Mouse (Mus musculus): ENCODE measurements around the gene Ccnd2.

The Ccnd2 gene

DNA sequence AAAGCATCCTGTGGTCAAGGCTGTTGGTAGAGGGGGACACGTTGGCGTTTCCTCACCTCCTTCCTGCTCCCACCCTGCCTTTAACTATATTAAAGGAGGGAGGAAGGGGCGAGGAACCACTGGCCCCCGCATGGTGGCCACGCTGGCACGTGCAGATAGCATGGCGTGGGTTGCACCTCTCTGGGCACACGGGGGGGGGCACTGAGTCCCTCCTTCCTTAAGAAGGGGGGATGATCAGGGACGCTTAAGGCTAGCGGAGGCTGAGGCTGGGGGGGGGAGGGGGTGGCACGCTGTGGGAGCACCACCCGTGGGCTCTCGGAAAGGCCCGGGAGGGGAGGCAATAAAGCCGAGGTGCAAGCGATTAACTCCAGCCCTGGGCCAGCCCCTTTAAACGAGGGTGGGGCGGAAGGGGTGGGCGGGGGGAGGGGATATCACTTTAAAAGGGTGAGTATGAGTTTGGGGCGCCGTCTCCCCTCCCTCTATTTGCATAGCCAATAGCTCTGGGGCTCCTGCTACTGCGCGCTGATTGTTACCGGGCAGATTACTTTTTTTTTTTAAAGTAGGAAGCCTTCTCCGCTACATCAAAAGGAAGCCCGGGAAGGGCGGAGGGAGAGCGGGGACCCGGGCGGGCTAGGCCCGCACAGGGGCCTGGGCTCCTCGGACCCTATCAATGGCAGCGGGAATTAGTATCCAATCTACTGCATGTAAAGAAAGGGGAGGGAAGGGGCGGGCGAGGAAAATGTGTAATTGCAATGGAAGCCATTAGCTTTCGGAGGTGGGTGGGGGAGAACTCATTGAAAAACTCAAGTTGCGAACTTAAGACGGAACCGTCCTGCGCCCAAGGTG lies at the start of gene Ccnd2:
Gene Ccnd2 (minus strand): TSS at position 88 of the 846 bp plus-strand sequence.
- no peak for DNase-seq

DNA sequence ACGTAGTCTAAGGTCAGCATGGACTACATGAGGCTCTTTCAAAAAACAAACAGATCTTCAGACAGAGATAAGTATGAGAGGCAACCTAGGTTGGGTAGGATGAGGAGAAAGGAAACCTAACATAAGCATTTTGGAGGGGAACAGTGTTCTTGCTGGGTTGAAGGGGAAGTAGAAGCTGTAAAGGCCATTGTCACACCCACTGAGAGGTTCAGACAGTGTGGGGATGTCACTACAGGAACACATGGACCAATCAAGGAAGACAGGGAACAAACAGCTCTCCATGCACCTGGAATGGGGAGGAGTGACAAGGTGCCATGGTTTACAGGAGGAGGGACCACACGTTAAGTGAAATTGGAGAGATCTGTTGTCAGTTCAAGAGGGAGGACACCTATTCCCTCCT lies 45.0 kb upstream of the Ccnd2 start:
- no peak for DNase-seq

DNA sequence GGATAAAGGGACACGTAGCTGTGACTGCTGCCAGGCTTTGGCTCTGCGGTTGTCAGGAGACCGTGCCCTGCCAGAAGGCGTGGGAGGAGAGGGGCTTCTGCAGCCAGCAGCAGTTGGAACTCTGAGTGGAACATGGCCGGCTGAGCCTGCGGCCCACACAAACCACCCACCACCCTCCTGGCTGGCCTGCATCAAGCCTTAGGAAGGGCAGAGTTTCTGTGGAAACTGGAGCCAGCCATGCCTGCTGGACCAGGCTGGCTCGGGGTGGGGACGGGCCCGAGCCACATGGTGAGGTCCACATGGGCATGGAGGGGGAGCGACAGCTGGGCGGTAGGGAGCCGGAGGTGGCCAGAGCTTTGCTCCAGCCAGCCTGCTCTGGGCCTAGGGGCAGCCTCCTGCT lies 29.3 kb upstream of the Ccnd2 start:
- no peak for DNase-seq

DNA sequence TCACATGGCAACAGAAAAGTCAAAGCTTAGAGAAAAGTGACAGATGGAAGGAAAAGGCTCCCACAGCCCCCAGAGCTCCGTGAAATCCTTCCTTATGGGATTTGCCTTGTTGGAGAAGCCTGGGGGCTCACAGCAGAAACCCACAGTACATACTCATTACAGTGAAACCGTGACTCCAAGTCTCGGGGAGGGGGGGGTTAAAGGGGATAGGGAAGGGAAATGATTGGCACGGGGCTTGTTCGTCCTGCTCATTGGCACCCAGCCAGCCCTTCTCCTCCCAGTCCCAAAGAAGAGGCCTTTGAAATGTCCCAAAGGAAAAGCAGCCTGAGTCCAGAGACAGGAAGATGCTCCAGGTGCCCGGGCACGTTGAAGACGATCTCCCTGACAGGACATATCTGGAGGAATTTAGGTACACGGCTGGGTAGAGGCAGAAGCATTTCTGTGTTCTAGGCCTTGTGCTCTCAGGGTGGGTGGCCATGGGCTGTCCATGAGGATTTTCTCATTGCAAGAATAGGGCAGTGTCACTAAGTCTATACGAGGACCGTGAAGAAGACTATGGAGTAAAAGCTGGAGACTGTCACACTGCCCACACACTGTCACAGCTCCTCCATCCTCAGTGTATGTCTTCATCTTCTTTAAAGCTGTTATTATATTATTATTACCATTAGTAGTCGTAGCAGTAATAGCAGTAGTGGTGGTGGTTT lies 27.2 kb upstream of the Ccnd2 start:
- no peak for DNase-seq

DNA sequence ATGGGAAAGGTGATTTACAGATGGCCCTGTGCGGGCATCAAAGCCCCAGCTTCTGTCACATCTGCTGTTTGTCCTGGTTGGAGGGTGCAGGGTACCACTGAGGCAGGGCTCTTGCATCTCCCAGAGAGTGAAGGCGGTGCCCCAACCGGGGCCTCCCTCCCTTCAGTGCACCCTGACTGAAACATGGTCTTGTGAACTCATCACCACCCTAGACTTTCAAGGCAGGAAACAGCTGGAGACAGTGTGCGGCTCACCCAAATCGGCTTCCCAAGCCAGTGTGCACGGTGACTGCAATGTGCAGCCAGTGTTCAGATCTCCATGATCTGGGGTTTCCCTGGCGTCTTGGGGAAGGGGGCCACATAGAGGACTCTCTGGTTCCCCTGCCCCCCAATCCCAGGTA lies 26.0 kb upstream of the Ccnd2 start:
- no peak for DNase-seq

GRCm38 (mm10) chr6:127177441-127177840 lies 25.4 kb upstream of the Ccnd2 start:
- DNase-seq = no peak

DNA sequence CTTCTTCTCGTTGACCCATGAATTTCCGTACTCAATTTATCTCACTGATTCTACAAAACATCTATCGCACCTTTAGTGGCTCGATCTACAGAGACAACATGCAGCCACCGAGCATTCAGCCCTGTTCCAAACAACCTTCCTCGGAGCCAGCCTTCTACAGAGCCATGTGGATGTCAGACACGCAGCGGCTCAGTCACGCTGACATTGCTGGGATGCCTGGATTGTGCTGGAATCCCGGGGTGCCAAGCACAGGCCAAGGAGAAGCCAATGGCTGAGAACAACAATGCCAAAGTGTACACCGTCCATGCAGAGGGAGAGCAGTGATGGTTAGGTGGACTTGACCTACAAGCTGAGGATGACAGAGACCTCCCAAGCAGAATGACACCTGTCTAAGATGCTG lies 20.5 kb upstream of the Ccnd2 start:
- DNase-seq = no peak

DNA sequence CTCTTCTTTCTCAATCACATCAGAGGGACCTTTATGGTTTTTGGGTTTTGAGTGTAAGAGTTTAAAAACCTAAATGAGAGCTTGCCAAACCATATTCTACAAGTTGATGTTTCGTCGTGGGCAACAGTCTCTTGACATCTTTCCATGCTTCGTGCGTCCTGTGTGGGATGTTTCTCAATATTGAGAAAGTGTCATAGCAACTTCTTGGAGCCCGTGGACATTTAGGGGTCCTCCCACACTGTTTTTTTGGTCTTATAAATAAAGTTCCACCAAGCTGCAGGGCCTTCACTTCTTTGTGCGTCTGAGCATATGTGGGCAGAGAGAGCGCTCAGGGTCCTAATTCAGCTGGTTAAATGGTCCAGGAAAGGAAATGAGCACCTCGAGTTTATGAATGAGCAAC lies 18.7 kb upstream of the Ccnd2 start:
- no peak for DNase-seq

DNA sequence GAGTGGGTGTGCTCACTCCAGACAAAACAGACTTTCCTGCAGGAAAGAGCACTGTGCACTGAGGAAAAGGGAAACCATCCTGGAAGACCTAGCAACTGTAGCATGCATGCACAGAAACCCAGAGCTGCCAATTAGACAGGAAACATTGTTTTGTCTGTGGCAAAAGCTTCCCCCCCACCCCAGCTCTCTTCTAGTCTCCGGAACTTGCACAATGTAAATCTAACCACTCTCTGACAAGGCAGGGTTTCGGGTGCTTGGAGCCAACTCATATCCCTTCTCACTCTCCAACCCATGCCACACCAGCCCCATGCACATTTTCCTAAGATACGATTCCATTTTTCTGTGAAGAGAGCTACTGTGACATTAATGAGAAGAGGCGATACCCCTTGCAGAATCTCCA lies 13.7 kb upstream of the Ccnd2 start:
- DNase-seq = no peak

DNA sequence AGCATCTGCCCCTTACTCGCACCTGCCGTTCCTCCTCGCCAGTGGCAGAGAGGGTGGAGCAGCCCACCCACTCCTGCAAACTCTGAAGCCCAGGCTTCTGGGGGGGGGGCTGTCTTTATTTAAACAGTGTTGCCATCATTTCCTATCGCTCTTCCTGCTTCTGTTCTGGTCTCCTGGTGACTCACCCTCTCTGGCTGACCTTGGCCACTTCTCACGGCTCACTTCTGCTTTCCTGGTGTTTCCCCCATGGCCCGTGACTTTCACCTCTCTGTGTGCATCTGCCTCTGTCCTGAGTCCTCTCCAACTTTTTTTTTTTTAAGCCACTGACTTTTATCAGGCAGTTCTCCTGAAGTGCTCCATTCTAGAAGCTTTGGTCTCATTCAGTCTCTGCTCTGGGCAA lies 10.8 kb upstream of the Ccnd2 start:
- no peak for DNase-seq

- no peak for DNase-seq
These were observed 5.3 kb upstream of the Ccnd2 start for GRCm38 (mm10) chr6:127157321-127157720.

GRCm38 (mm10) chr6:127155468-127155867 lies 3.5 kb upstream of the Ccnd2 start:
- no peak for DNase-seq

- DNase-seq = no peak
These were observed 2.8 kb upstream of the Ccnd2 start for GRCm38 (mm10) chr6:127154708-127155268.

DNA sequence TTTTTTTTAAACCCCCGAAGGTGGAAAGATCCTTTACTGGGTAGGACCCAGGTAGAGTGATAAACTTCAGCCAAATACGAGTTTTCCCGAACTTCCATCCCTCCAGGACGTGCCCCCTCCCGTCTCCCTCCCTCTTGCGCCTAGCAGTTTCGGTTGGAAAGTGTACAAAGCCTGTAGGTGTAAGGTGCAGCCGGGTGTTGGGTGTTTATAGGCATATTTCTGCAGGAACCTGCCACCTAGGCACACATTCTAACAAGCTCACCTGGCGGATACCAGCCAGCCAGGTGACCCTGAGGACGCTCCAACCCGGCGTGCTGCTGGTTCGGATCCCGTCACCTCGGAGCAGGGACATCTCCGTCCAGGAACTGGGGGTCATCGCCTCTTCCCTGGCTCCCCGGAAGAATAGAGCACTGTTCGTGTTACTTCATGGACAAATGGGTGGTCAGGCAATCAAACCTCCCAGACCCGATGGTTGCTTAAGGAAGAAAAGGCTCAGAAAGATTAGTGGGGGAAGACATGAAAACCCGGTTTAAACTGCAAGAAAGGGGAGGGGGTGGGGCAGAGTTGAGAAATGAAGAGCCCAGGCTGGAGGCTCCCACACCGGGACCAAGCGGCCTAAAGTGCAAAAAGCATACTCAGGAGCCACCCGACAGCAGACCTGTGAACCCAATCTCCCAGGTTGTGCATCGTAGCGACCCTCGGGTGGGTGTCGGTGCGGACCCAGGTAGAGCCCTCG lies 2.1 kb upstream of the Ccnd2 start:
- no peak for DNase-seq

DNA sequence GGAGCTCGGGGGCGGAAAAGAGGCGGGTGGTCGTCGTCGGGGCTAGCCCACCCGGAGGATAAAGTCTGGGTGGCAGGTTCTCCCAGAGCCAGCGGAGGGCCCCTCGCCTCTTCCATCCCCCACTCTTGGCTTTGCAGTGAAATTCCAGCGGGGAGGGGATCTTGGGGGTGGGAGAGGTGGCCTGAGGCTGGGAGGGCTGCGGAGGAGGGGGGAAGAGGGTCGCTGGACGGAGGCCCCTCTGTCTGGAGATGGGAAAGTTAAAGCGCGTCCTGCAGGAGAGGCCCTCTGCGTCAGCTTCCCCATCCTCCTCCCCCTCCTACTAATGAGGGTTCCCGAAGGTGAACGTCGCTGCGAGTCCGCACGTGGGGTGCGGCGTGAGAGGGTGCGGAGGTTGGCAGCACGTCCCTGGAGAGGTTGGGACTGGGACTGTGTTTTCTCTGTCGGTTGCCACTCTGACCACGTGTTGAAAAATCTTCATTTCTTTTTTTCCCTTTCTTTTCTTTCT lies 1.4 kb upstream of the Ccnd2 start:
- DNase-seq = no peak

DNA sequence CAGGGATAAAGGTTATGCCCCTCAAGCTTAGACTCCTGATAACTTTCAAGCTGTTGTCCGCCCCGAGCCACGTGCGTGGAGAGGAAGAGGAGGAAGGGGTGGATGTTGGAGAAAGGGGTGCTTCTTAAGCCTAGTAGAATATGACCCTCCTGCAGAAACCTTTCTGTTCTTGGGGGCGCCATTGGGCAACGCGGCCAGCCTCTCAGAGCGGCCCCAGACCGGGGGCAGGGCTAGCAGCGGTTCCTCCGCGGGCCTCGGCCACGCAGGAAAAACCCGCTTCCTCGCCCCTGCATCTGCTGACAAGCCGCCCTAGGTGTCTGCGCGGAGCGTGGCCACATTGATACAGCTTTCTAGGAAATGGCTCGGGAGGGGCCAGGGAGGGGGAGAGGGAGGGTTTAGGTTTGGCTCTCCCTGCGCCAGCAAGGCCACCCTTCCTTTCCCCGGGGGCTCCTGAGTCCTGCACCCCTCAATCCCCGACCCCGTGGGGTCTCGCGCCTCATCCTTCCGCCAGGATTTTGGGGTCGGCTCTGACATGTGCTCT lies 358 bp downstream of the Ccnd2 start:
- no peak for DNase-seq

DNA sequence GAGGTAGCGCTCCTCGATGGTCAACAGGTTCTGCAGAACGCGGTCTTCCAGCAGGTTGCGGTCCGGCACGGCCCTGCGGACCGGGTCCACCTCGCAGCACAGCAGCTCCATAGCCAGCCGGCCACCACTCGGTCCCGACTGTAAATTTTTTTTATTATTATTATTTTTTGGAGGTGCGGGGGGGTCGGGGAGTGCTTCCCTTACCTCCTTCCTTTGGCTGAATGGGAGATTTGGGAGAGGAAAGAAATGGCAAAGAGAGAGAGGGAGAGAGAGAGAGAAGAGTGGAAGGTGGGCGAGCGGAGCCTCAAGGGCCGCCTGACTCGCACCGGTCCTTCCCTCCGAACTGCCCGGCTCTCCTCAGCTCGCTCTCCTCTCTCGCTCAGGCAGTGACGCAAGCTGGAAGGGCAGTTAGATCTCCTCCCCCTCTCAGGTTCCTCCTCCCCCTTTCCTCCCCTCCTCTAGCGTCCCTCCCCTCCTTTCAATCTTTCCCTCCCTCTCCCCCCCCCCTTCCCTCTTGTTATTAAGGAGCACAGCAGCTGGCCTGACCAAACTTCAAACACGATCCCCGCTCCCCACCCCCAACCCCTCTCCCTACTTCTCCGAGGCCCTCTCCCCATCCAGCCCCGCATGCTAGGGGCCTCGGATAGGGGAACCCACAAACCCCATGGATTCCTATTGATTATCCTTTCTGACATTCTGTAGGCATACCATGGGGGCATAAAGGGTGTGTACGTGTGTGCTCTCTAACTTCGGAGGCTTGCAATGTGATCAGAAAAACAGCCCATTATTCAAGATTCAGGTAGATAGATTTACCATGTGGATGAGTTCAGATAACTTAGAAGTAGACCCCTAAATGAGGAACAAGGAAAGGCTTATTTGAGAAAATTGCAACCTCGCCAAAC lies 1.1 kb downstream of the Ccnd2 start:
- no peak for DNase-seq

DNA sequence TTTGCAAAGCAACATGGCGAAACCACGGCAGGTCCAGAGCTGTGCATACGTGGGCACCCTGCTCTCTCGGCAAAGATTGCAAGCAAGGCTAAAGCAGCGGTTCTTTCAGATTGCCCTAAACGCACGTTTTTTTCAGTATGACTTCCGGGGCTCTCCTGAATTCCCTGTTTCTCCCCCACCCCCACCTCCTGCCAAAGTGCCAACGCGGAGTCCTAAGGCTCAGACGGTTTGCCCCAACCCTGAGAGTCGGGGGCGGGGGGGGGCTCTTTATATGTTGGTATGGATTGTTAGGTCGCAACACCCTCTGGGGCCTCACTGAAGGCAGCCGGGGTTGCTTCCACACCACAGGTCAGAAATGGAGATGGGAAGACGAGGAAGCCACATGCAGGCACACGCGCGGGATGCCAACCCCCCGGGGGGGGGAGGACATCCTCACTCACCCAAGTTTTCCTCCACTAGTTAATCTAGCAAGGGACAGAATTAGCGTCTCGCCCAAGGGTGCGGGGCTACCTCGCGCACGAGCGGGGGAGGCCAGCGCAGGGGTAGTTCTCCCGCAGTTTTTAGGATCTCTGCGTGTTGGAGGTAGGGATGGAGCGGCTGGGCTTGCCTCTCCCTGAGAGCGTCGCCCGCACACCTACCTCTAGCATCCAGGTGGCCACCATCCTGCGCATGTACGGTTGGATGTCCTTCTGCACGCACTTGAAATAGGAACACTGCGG lies 1.9 kb downstream of the Ccnd2 start:
- DNase-seq = no peak

DNA sequence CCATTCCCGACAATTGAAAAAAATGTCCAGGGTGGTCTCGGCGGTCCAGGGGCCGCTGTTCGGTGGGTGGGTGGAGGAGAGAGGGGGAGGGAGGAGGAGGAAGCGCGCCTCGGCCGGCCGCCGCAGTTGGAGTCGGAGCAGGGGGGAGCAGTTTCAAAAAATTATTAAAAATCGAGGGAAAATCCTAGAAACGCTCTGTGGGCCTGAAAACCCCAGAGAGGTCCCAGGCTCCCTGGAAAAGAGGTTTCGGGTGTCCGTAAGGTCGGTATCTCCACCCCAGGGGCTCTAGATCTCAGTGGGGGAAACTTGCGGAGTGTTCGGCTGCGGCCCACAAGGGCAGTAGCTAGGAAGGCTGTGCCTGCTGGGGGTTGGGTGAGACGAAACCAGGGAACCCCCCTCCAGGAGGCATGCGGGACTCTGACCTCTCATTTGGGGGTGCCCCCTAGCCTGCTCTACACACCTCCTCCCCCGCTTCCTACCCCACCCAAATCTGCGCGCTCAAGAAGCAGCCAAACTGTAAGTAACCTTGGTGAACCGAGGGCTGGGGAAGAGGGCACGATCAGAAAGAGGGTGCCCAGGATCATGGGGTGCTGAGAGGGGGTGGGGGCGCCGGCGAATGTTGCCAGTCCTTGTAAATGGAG lies 2.6 kb downstream of the Ccnd2 start:
- no peak for DNase-seq

- DNase-seq = no peak
These were observed 3.3 kb downstream of the Ccnd2 start for GRCm38 (mm10) chr6:127148526-127149302.

Measured in cerebellum, adult 18-20 months (tissue).